Mouse (Mus musculus): ENCODE data around the gene Pfdn6. TPM values are rescaled to one million over a fixed set of nuclear protein-coding genes. Genes with fewer than 3 reads are reported as not detected.
A peak's percentile ranks its signal among the peaks of the same experiment; 100 is the strongest.
"Not testable (repeated sequence)": the region's sequence is repeated elsewhere in the genome, so short reads cannot be mapped to it uniquely, and the experiment has no call there.

Gene Pfdn6
- total RNA-seq, 1 experiment from 2014 or later = 102 TPM

DNA sequence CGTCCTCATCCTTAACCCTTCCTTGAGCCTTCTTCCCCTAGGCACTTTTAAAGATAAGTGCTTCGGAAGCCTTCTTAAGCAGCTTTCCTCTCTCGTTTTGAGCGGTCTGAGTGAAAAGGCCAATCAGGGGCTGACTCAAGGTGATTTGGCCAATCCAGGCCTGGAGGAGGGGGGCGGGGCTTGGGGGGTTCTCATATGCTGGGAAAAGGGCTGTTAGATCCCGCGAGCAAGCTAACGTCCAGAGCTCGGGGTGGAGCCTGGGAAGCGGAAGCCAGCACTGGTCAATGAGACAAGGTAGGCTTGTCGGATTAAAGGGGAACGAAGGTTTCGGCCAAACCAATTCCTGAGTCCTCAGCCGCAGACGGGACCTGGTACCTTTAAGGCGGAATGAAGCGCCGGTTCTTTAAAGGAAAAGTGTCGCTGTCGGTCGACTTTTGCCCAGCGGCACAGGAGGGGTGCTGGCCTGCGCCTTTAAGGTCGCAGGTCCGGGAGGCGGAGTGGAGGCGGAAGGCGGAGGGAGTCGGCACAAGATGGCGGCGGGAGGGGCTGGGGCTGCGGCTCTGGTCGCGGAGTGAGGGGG lies 24.4 kb downstream of the Pfdn6 start, which contains the start of the genes Tapbp and Zbtb22:
Tapbp (plus strand) TSS at position 229 of the 580 bp plus-strand sequence.
Zbtb22 (plus strand) TSS at position 234 of the 580 bp plus-strand sequence.
- peak; percentile 94 for DNase-seq

DNA sequence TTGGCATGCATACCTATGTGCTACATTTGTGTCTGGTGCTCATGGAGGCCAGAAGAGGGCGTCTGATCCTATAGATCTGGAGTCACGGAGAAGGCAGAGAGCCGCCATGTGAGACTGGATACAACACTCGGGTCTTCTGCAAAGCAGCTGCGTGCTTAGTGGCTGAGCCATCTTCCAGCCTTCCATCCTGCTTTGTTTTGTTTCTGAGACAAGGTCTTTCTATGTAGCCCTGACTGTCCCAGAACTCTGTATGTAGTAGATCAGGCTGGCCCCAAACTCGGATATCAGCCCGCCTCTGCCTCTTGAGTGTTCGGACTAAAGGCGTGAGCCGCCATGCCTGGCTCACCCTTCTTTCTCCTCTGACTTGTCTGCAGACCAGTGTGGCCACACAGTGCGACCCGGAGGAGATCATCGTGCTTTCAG lies 25.2 kb downstream of the Pfdn6 start:
- DNase-seq = no peak

DNA sequence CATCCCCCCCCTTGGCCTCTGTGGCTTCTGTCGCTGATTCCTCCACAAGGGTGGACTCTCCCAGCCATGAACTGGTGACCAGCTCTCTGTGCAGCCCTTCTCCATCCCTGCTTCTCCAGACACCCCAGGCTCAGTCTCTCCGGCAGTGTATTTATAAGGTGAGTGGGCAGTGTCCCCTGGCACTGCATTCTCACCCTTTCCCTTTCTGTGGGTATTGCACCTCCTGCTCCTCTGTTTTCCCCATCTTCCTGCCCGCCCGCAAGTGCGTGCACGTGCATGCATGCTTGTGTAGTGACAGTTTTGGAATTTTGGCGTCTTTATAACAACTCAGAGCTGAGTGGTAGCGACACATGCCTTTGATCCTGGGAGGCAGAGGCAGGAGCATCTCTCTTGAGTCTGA lies 26.2 kb downstream of the Pfdn6 start:
- DNase-seq = no peak

DNA sequence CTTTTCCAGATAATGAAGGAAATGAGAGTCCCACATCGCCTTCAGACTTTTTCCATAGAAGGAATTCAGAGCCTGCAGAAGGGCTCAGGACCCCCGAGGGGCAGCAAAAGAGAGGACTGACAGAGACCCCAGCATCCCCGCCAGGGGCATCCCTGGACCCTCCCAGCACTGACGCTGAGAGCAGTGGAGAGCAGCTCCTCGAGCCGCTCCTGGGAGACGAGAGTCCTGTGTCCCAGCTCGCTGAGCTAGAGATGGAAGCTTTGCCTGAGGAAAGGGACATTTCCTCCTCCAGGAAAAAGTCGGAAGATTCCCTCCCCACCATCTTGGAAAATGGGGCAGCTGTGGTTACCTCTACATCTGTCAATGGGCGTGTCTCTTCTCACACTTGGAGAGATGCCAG lies 26.9 kb downstream of the Pfdn6 start:
- no peak for DNase-seq

DNA sequence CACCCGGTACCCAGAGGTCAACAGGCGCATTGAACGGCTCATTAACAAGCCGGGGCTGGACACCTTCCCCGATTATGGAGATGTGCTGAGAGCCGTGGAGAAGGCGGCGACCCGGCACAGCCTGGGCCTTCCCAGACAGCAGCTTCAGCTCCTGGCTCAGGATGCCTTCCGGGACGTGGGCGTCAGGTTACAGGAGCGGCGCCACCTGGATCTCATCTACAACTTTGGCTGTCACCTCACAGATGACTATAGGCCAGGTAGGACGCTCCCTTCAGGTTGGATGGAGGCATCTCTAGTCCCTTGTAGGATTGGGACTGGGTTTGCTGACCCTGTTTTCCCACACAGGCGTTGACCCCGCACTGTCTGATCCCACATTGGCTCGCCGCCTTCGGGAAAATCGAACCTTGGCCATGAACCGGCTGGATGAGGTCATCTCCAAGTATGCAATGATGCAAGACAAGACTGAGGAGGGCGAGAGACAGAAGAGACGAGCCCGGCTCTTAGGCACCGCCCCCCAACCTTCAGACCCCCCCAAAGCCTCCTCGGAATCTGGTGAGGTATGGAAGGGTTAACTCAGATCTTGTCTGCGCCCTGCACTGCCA lies 28.2 kb downstream of the Pfdn6 start:
- no peak for DNase-seq

DNA sequence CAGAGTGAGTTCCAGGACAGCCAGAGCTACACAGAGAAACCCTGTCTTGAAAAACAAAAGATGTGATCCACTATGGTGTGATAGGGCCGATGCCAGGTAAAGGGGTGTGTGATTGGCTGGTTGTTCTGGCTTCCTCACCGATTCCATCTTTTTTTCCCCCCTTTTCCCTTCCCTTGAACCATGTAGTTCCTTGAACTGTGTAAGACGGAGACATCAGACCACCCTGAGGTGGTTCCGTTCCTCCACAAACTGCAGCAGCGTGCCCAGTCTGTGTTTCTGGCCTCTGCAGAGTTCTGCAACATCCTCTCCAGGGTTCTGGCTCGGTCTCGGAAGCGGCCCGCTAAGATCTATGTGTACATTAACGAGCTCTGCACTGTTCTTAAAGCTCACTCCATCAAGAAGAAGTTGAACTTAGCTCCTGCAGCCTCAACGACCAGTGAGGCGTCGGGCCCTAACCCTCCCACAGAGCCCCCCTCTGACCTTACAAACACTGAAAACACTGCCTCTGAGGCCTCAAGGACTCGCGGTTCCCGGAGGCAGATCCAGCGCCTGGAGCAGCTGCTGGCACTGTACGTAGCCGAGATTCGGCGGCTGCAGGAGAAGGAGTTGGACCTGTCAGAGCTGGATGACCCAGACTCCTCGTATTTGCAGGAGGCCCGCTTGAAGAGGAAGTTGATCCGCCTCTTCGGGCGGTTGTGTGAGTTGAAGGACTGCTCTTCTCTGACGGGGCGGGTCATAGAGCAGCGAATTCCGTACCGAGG lies 28.9 kb downstream of the Pfdn6 start:
- no peak for DNase-seq

DNA sequence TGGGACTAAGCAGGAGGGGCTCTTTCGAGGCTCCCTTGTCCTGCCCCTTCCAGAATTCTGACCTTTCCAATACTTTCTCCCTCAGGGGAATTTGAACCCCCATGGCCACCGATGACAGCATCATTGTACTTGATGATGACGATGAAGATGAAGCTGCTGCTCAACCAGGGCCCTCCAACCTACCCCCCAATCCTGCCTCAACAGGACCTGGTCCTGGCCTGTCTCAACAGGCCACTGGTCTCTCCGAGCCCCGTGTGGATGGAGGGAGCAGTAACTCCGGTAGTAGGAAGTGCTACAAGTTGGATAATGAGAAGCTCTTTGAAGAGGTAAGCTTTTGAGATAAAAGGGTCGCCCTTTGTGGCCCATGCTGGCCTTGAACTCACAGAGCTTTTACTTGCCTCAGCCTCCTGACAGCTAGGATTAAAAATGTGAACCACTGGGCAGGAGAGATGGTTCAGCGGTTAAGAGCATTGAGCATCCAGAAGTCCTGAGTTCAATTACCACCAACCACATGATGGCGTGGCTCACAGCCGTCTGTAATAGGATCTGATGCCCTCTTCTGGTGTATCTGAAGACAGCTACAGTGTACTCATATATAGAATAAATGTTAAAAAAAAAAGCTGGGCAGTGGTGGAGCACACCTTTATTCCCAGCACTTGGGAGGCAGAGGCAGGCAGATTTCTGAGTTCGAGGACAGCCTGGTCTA lies 29.6 kb downstream of the Pfdn6 start:
- DNase-seq = no peak

DNA sequence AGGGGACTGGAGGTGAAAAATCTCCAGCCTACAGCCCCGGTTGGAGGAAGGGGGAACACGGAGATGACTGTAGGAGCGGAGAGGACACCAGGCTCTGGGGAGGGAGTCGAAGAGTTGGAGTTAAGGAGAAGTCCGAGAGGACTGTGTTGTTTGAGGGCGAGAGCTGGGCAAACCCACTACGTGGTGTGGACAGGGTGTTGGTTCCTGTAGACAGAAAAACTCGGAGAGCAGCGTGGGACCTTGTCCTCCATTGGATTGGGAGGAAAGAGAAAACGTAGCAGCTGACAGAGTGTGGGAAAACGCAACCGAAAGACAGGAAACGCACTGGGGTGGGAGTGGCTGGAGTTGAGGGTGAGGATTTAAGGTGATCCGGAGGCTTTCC lies 30.3 kb downstream of the Pfdn6 start:
- peak; percentile 49 for DNase-seq

DNA sequence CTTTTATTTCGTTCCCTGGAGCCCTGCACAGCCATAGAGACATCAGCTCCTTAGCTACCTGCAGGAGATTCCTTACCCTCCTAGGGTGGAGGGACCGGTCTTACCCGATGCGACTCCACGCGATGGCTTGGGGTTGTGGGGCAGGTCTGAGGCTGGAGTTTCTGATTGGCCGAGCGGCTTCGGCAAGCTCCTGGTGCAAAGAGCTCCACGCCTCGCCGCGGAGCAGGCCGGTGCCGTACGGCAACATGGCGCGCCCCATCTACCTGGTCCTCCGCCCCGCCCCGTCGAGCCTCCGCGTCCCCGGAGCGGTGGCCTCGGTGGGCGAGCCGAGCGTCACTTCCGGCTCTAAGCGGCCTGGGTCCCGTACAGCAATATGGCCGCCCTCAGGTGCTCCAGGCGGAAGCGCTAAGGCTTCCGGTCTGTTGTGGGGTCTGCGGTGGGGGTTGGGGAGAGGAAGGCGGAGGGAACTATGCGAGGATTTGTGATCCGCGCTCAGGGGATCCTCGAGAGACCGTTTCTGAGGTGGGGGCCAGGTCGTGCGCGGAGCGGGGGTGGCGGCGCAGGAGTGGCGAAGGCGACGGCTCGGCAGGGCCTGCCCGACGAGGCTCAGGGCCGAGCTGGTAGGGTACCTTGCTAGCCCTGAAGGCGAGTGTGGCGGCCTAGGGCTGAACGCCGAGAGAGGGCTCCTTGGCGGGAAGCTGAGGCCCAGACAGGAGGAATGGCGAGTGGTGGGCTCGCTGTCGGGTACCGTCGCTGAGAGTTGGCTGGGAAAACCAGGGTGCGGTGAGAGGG lies 30.9 kb downstream of the Pfdn6 start, which contains the start of gene Daxx:
Daxx (plus strand) TSS at position 338 of the 792 bp plus-strand sequence.
- peak; percentile 100 for DNase-seq

DNA sequence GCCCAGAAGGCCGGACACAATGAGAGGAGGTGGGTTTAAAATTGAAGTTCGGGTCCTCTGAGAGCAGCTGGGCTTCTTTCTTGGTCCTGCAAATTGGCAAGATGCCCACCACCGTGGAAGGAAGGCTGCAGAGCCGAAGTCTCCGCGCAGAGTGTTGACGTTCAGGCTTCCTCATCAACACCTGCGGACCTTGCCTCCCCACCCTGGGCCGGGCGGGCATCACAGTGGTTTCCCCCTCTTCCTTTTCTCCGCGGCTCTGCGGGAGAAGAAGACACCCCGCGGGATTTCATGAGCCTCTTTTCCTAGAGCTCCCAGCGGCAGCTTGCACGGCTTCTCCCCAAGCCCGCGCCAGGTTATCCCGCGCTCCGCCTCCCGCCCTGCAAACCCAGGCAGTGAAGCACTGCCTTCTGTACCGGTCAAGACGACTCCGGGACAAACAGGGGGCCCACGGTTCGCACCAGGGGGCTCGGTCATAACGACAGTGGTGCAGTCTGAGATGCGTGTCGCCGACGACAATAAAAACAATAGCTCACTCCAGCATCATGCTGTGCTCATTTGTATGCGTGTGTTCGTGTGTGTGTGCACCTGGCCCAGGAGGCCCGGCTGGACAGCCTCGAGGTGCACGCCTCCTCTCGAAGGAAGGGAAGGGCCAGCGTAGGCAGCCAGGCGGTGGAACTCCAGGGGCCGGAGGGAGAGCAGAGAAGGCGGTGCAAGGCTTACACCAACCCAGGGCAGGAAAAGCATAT lies 31.6 kb downstream of the Pfdn6 start:
- peak; percentile 42 for DNase-seq

DNA sequence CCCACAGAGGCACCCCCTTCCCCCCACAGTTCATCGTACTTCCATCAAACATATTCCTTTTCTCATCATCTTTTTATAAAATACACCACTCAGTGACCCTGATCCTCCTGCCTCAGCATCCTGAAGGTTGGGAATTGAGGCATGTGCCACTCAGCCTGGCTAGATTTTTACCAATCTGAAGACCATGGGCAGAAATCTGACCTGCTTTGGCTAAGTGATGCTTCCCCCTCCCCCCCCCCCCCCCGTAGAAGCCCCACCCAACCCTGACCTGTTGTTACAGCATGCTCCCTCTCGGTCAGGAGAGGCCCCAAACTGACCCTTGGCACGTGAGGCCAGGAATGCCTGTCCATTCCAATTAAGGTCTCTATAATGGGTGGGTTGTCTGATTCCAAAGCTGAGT lies 35.3 kb downstream of the Pfdn6 start, which contains the start of gene Platr17:
Platr17 (plus strand) TSS at position 301 of the 400 bp plus-strand sequence.
- not testable (repeated sequence) for DNase-seq

DNA sequence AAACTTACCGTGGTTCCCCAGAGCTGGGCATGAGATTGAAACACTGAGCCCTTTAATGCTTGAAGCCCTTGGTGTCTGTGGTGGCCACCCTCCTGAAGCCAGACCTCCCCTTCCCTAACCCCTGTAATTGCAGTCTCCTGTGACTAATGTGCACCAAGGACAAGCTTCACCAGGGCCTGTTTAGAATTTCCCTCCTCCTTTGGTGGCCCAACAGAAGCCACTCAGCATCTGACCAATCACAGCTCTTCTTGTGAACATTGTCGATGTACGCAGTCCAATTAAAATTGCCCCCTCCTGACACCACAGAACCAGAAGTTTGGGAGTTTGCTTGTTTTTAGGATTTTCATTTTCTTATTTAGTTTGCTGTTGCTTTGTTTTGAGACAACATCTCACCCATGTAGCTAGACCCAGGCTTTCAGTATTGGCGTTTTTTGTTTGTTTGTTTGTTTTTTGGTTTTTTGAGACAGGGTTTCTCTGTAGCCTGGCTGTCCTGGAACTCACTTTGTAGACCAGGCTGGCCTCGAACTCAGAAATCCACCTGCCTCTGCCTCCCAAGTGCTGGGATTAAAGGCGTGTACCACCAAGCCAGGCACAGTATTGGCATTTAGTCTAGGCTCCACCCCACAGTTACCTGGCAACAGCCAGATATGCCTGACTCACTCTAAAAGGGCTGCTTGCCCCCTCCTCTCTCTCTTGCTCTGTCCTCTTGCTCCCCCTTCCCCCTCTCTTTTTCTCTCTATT lies 36.1 kb downstream of the Pfdn6 start:
- not testable (repeated sequence) for DNase-seq

DNA sequence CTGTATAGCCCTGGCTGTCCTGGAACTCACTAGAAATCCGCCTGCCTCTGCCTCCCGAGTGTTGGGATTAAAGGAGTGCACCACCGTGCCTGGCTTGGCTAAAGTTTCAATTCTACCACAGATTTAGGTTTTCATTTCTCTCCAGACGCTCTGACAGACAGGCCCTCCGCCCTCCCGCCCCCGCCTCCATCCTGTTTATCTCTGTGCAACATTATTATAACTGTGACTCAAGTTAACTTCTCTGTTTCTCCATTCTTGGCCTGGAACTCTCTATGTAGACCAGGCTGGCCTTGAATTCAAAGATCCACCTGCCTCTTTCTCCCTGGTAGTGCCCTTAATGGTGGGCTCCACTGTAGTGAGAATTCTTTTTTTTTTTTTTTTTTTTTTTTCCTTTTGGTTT lies 37.7 kb downstream of the Pfdn6 start:
- DNase-seq = no peak

DNA sequence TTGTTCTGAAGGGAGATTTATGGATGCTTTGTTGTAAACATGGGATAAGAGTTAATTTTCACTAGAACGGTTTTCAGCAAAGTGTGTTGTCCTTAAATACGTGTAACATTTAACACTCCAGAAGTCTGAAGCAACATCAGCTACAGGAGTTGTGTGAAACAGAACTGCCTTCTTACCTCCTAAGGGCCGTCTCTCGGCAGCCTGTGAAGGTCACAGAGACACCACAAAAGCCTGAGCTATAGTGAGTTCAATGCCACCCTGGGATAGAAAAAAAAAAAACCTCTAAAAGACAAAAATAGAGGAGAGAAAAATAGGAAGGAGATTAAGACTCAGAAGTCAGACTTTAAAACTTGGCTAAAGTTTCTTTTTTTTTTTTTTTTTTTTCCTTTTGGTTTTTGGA lies 38.1 kb downstream of the Pfdn6 start:
- no peak for DNase-seq

DNA sequence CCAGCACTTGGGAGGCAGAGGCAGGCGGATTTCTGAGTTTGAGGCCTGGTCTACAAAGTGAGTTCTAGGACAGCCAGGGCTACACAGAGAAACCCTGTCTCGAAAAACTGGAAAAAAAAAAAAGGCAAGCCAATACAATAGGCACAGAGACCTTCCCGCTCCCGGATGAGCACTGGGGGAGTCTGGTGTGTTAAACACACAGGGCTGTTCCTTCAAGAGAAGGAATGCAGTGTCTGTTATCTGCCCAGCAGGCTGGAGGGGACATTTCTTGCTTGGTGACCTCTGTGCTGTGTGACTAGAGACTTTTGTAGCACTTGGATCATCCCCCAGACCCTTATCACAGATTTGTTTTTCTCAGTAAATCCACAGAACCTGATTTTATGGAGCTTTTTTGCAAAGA lies 38.5 kb downstream of the Pfdn6 start:
- no peak for DNase-seq

DNA sequence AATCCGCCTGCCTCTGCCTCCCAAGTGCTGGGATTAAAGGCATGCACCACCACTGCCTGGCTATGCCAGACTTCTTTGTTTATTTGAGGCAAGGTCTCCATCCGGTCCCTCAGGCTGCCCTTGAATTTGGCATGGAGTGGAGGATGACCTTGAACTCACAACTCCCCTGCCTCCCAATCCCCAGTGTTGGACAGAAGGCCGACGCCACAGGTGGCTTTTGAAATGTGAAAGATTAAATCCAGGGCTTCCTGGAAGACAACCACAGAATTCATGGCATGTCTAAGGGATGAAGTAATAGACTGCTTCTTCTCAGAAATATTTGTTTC lies 39.2 kb downstream of the Pfdn6 start:
- no peak for DNase-seq

DNA sequence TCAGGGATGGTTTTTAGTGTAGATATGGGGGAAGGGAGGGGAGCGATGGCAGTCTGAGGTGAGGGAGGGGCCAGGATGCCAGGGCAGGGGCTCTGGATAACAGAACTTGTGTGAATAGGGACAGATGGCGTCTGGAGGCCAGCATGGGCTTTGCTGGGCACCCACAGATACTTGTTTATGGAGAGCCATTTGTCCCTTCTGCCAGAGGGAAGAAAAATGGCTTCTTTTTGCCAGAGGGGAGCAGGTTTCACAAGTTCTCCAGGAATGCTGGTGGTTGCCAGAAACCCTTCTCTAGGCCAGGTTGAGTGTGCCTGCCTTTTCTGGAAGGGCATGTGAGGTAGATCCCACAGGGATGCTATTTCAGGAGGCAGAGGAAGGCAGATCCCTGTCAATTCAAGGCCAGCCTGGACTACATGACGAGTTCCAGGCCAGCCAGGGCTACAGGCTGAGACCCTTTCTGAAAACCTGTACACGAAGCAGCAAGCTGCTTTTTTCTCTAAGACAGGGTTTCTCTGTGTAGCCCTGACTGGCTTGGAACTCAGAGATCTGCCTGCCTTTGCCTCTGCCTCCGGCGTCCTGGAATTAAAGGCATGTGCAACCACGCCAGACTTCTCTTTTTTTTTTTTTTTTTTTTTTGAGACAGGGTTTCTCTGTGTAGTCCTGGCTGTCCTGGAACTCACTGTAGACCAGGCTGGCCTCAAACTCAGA lies 39.7 kb downstream of the Pfdn6 start:
- DNase-seq = no peak

DNA sequence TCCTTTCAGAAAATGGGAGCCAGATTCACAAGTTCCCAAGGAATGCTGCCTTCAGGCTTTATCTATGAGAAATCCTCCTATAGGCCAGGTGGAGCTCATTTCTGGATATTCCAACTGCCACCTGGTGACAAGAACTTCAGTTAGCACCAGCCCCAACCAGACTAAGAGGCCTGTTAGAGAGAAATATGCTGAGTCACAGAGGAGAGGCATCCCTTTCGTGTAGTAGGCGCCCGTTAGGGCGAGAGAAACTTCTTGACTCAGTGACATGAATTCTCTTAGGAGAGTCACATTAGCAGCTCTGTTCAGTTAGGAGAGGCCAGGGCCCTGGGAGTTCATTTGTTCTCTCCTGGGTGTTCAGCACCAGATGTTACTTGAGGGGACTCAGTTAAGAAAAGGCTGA lies 40.5 kb downstream of the Pfdn6 start:
- no peak for DNase-seq

DNA sequence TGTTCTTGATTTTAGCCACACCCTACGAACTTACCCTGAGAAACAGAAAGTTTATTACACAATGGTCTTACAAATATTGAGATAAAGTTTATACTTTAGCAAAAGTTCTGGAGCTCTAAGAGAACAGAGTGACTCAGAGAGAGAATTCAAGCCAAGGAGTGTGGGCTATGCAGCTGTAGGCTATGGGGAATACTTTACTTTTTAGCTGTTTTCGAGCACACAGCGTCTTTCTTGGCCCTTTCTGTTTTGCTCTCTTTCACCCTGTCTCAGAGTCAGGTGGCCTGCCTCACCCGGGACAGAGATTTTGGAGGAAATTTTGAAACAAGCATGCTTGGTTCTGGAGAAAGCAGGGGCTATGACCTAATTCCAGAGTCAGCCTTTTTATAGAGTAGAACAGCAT lies 42.0 kb downstream of the Pfdn6 start:
- DNase-seq = not testable (repeated sequence)

Data from adrenal gland, postnatal 25 days (tissue).